Mouse (Mus musculus) T-helper 2 cell (primary cell): ENCODE measurements around the gene Krtap9-3.
"Not testable (repeated sequence)": the region's sequence is repeated elsewhere in the genome, so short reads cannot be mapped to it uniquely, and the experiment has no call there.

ENCODE experiments used
- in situ Hi-C: fragments of 300-600 bp; cut with MboI, MseI; formaldehyde crosslinking; loops from one replicate; pipeline ENCODE4 v1.15.1; 2025; ENCODE audit warnings: high pct_unique_total_duplicates

Gene Krtap9-3

DNA sequence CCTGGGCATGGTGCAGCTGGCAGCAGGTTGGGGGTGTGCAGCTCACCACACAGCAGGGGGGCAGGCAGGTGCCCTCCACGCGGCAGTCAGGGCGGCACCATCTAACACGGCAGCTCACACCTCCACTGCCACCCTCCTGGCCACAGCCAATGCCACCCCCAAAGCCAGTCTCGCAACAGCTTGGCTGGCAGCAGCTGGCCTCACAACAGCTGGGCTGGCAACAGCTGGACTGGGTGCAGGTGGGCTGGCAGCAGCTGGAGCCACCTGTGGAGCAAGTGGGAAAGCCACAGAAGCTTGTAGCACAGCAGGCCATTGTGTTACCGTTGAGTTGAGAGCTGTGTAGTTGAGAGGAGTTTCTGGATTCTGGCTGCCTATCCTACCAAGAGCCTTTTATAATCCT is at the start of gene Krtap9-3:
TSS of gene Krtap9-3 (minus strand) at position 364 of the 400 bp plus-strand sequence.
- in situ Hi-C loops = not testable (repeated sequence)

- in situ Hi-C loops = no loop called here
Observed at GRCm38 (mm10) chr11:99646444-99646843, 48.5 kb upstream of the Krtap9-3 start.

GRCm38 (mm10) chr11:99644351-99644750 is 46.4 kb upstream of the Krtap9-3 start:
- in situ Hi-C loops = no loop called here

DNA sequence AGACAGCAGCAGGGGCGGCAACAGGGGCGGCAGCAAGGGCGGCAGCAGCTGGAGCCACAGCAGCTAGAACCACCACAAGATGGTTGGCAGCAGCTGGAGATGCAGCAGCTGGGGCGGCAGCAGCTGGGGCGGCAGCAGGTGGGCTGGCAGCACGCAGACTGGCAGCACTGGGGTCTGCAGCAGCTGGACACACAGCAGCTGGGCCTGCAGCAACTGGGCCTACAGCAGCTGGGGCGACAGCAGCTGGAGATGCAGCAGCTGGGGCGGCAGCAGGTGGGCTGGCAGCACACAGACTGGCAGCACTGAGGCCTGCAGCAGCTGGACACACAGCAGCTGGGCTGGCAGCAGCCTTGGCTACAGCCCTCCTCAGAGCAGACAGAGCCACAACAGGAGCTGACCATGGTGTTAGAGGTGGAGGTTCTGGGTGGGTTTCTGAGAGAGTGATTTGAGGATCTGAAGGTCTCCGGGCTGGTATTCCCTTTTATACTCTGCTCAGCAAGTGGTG is 45.8 kb upstream of the Krtap9-3 start, which contains the start of gene Krtap4-7:
TSS of gene Krtap4-7 (minus strand) at position 455 of the 505 bp plus-strand sequence.
- in situ Hi-C loops = not testable (repeated sequence)

DNA sequence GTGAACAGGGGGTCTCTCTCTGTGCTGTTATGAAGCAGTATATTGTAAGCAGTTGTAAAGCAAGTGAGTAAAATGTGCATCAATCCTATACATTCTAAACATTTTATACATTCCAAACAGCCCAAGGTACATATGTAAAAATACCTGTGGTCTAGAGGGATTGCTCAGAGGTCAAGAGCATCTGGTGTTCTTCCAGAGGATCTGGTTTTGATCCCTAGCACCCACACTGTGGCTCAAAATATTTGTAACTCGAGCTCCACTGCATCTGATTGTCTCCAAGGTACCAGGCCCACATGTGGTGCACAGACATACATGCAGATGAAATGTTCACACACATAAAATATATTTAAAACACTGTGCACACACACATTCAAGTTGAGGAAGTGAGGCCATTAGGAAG is 43.0 kb upstream of the Krtap9-3 start:
- in situ Hi-C loops = no loop called here

GRCm38 (mm10) chr11:99637086-99637485 is 39.2 kb upstream of the Krtap9-3 start:
- in situ Hi-C loops = no loop called here

DNA sequence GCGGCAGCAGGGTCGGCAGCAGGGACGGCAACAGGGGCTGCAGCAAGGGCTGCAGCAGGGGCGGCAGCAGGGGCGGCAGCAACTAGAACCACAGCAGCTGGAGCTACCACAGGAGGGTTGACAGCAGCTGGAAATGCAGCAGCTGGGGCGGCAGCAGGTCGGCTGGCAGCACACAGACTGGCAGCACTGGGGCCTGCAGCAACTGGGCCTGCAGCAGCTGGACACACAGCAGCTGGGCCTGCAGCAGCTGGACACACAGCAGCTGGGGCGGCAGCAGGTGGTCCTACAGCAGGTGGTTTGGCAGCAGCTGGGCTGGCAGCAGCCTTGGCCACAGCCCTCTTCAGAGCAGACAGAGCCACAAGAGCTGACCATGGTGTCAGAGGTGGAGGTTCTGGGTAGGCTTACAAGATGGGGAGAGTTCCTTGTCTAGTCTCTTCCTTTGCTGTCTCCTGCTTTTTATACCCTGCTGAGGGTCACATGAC is 36.8 kb upstream of the Krtap9-3 start, which contains the start of gene Krtap4-2:
TSS of gene Krtap4-2 (minus strand) at position 432 of the 482 bp plus-strand sequence.
- in situ Hi-C loops = no loop called here

- in situ Hi-C loops = no loop called here
Observed at GRCm38 (mm10) chr11:99633293-99633692, 35.4 kb upstream of the Krtap9-3 start.

- in situ Hi-C loops = no loop called here
Observed at GRCm38 (mm10) chr11:99630890-99631289, 33.0 kb upstream of the Krtap9-3 start.

- in situ Hi-C loops = no loop called here
Observed at GRCm38 (mm10) chr11:99628138-99628537, 30.2 kb upstream of the Krtap9-3 start, which contains the start of gene Krtap4-1. Gene Krtap4-1, minus strand, starts transcription at chr11:99628238.

GRCm38 (mm10) chr11:99620335-99620734 is 22.4 kb upstream of the Krtap9-3 start, which contains the start of gene Gm11562:
Gene Gm11562, minus strand, starts transcription at chr11:99620435.
- in situ Hi-C loops = no loop called here

GRCm38 (mm10) chr11:99614796-99615363 is 17.0 kb upstream of the Krtap9-3 start, which contains the start of gene Krtap2-4:
Gene Krtap2-4, minus strand, starts transcription at chr11:99614846.
- in situ Hi-C loops = no loop called here

DNA sequence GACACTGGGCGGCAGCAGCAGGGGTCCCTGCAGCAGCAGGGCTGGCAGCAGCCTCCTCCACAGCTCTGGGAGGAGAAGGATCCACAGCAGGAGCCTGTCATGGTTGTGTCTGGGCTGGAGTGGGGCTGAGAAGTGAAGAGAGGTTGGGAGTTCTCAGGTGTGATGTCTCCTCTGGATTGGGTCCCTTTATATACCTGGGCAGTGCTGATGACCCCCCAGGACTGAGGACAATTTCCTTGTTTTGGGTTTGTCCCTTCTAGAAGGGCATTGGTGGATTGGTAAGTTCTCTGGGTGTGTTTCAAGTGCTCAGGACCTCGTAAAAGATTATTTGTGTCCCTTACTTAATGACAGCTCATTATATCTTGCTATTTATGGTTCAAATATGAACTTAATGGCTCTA is 12.2 kb upstream of the Krtap9-3 start, which contains the start of gene Gm11937:
TSS of gene Gm11937 (minus strand) at position 101 of the 400 bp plus-strand sequence.
- in situ Hi-C loops = not testable (repeated sequence)

- in situ Hi-C loops = no loop called here
Observed at GRCm38 (mm10) chr11:99609126-99609525, 11.2 kb upstream of the Krtap9-3 start.

DNA sequence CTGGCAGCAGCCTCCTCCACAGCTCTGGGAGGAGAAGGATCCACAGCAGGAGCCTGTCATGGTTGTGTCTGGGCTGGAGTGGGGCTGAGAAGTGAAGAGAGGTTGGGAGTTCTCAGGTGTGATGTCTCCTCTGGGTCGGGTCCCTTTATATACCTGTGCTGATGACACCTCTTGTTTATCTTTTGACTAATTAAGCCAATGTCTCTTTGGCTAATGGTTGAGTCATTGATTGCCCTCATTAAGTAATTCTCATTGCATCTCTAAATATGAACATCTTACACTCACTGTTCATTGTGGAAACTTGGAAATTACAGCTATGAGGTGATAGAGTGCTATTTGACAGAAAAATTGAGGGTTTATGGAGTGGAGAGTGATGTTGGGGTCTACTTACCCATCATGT is 5.3 kb upstream of the Krtap9-3 start, which contains the start of gene Gm11938:
TSS of gene Gm11938 (minus strand) at position 101 of the 400 bp plus-strand sequence.
- in situ Hi-C loops = not testable (repeated sequence)

DNA sequence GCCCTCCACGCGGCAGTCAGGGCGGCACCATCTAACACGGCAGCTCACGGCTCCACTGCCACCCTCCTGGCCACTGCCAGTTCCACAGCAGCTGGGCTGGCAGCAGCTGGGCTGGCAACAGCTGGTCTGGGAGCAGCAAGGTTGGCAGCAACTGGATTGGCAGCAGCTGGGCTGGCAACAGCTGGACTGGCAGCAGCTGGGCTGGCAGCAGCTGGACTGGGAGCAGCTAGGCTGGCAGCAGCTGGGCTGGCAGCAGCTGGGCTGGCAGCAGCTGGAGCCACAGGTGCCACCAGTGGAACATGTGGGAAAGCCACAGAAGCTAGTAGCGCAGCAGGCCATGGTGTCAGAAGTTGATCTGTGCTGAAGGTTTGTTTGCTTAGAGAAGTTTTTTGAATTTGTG is 6.9 kb downstream of the Krtap9-3 start, which contains the start of gene Krtap1-3:
TSS of gene Krtap1-3 (minus strand) at position 359 of the 400 bp plus-strand sequence.
- in situ Hi-C loops = no loop called here

- in situ Hi-C loops = no loop called here
Observed at GRCm38 (mm10) chr11:99585096-99585495, 12.8 kb downstream of the Krtap9-3 start.

GRCm38 (mm10) chr11:99583245-99583704 is 14.6 kb downstream of the Krtap9-3 start, which contains the start of gene Krtap1-4:
Gene Krtap1-4, minus strand, starts transcription at chr11:99583654.
- in situ Hi-C loops = no loop called here

- in situ Hi-C loops = no loop called here
Observed at GRCm38 (mm10) chr11:99581564-99581963, 16.3 kb downstream of the Krtap9-3 start.

GRCm38 (mm10) chr11:99581051-99581450 is 16.9 kb downstream of the Krtap9-3 start:
- in situ Hi-C loops = no loop called here

DNA sequence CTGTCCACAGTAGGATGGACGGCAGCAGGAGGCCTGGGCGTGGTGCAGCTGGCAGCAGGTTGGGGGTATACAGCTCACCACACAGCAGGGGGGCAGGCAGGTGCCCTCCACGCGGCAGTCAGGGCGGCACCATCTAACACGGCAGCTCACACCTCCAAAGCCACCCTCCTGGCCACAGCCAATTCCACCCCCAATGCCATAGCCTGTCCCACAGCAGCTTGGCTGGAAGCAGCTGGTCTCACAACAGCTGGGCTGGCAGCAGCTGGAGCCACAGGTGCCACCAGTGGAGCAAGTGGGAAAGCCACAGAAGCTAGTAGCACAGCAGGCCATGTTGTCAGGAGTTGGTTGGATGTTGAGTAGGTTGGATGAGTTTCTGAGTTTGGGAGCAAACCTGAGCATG is 17.3 kb downstream of the Krtap9-3 start, which contains the start of gene Krtap1-5:
TSS of gene Krtap1-5 (minus strand) at position 381 of the 400 bp plus-strand sequence.
- in situ Hi-C loops = no loop called here

DNA sequence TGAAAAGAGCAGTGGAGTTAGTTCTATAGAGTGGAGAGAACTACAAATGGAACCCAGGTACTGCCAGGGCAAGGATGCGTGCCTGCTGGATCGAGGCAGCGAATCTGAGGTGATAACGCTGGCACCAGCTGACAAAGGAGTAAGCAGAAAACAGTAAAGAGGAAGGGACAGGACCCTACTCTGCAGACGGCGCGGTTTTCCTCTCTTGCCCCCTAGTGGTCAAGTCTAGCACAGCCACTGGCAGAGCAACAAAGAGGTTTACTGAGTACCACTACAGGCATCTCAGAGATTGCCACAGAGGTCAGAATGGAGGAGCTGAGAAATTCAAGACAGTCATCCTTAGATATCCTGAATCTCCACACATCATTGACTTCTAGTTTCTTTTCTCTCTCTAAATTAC is 23.8 kb downstream of the Krtap9-3 start:
- in situ Hi-C loops = no loop called here
